Mouse (Mus musculus) ES-Bruce4 (cell line): ENCODE measurements around the gene Gm17660.

Experiments
- CTCF ChIP-seq: IDR thresholded peaks from one replicate; pipeline ENCODE4 v1.8.1; 2011; ENCODE audit warnings: low read depth, low read length
- EP300 ChIP-seq: IDR thresholded peaks from 2 replicates; pipeline ENCODE4 v1.6.1; 2011; ENCODE audit warnings: low read depth, low read length; ENCODE audit not compliant: insufficient read depth
- POLR2A ChIP-seq: IDR thresholded peaks from one replicate; pipeline ENCODE4 v1.8.1; 2011; ENCODE audit warnings: low read length; ENCODE audit not compliant: insufficient read depth

GRCm38 (mm10) chr5:104058021-104058420 lies 19.4 kb downstream of the Gm17660 start:
- TF ChIP-seq CTCF (peak; percentile 77), POLR2A (no peak), EP300 (no peak)
